Mouse (Mus musculus): ENCODE measurements around the gene Srrm3. TPM values are rescaled to one million over a fixed set of nuclear protein-coding genes. Genes with fewer than 3 reads are reported as not detected.
A peak's percentile ranks its signal among the peaks of the same experiment; 100 is the strongest.

Srrm3 gene
- polyA plus RNA-seq, 1 experiment = 0.16 TPM

DNA sequence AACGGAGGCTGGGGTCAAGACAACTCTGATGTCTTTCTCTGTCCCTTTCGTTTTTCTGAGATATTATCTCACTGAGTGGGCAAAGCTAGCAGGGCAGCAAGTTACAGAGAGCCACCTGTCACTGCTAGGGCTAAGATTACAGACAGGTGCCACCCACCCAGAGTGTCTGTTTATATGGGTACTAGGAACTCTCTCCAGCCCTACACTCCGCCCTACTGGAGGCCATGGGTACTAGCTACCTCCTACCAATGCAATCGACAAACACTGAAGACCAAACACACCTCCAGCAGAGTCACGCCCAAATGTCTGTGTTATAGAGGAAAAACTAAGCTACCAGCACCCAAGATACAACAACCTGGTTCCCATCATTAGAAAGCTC is 111.4 kb downstream of the Srrm3 start:
- no peaks in the 10 kb centered on the region for H3K27me3 ChIP-seq (replicated peaks; ENCODE audit: control insufficient read depth, insufficient read depth, low read length)
- WGBS = 89% methylated on average over 5 of the region's 5 CpGs
- peaks cover 4% of the 10 kb centered on the region; the same call in 1 of the 2 replicates for H3K4me1 ChIP-seq (ENCODE audit: control insufficient read depth, insufficient read depth, low read length)
- DNase-seq = no peak
- H3K36me3 ChIP-seq (ENCODE audit: control insufficient read depth, insufficient read depth, low read length) = no peaks in the 10 kb centered on the region; the same call in 1 of the 2 replicates
- TF ChIP-seq POLR2A (IDR thresholded peaks at IDR 0.05; ENCODE audit: low read depth, low read length) (no peak), CTCF (conservative IDR thresholded peaks at IDR 0.05; ENCODE audit: insufficient read depth, insufficient read length, low read depth, low read length) (no peak)
- no peak overlapping the region for H3K4me3 ChIP-seq (ENCODE audit: insufficient read depth, low read depth, low read length)
- no peak overlapping the region for H3K27ac ChIP-seq (ENCODE audit: insufficient read depth, low read depth, low read length)

DNA sequence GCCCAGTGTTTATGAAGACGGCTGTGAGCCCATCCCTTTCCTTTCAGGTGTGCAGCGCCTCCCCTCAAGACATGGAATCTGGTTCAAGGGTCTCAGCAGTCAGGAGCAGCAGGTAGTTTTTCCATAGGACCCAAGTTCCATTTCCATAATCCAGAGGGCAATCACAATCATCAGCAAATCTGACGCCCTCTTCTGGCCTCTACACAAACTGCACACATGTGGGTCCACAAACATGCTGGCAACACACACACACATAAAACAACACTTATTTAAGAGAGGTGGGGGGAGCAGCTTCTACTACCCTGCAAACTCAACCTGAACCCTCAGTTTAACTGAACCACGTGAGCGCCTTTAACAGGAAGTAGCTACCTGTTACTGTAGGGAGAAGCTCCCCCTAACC is 111.9 kb downstream of the Srrm3 start:
- DNase-seq = no peak
- Histone ChIP-seq H3K36me3 (ENCODE audit: control insufficient read depth, insufficient read depth, low read length) (no peaks in the 10 kb centered on the region; the same call in 1 of the 2 replicates), H3K27me3 (replicated peaks; ENCODE audit: control insufficient read depth, insufficient read depth, low read length) (no peaks in the 10 kb centered on the region), H3K27ac (ENCODE audit: insufficient read depth, low read depth, low read length) (no peak overlapping the region), H3K4me3 (ENCODE audit: insufficient read depth, low read depth, low read length) (no peak overlapping the region), H3K4me1 (ENCODE audit: control insufficient read depth, insufficient read depth, low read length) (0 out of 2 replicates have a peak, but pooled peaks cover 4% of the 10 kb centered on the region)
- 95% methylated on average over 5 of the region's 5 CpGs for WGBS
- TF ChIP-seq POLR2A (IDR thresholded peaks at IDR 0.05; ENCODE audit: low read depth, low read length) = no peak
- TF ChIP-seq CTCF (conservative IDR thresholded peaks at IDR 0.05; ENCODE audit: insufficient read depth, insufficient read length, low read depth, low read length) = no peak

DNA sequence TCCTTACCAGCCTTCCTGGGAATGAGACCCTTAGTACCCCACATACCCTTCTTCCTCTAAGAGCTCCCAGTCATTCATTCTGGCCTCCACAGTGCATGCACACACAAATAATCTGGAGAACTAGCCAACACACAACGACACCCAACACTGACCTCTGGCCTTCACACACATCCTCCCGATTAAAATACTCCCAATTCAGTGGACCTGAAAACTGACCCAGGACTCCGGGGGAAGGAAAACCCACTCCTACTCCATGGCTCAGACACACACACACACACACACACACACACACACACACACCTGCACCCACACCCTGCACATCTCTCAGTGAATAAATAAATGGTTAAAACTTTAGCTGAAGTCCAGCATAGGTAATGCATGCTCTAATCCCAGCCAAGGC is 113.2 kb downstream of the Srrm3 start:
- no peak for TF ChIP-seq CTCF (conservative IDR thresholded peaks at IDR 0.05; ENCODE audit: insufficient read depth, insufficient read length, low read depth, low read length)
- TF ChIP-seq POLR2A (IDR thresholded peaks at IDR 0.05; ENCODE audit: low read depth, low read length) = no peak
- peak; percentile 70 for DNase-seq
- Histone ChIP-seq H3K36me3 (ENCODE audit: control insufficient read depth, insufficient read depth, low read length) (no peaks in the 10 kb centered on the region; the same call in 1 of the 2 replicates), H3K4me1 (ENCODE audit: control insufficient read depth, insufficient read depth, low read length) (0 out of 2 replicates have a peak, but pooled peaks cover 4% of the 10 kb centered on the region), H3K4me3 (ENCODE audit: insufficient read depth, low read depth, low read length) (no peak overlapping the region), H3K27ac (ENCODE audit: insufficient read depth, low read depth, low read length) (no peak overlapping the region), H3K27me3 (replicated peaks; ENCODE audit: control insufficient read depth, insufficient read depth, low read length) (no peaks in the 10 kb centered on the region)
- WGBS = 17% methylated on average over 3 of the region's 3 CpGs

DNA sequence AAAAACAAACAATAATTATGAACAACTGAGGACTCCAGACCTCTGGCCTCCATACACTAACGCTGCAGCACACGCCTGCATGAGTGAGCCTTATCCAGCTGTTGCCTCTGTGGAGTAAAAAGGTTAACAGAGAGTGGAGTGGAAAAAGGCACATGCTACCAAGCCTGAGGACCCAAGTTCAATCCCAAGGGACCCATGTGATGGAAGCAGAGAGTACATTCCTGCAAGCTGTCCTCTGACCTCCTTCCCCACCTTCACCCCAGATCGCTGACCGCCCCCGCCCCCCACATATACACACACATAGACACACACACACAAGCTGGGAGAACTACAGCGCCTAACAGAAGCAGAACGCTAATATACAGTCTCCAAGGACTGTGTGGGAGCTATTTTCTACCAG is 117.2 kb downstream of the Srrm3 start:
- no peaks in the 10 kb centered on the region for H3K27me3 ChIP-seq (replicated peaks; ENCODE audit: control insufficient read depth, insufficient read depth, low read length)
- no peaks in the 10 kb centered on the region; the same call in 1 of the 2 replicates for H3K36me3 ChIP-seq (ENCODE audit: control insufficient read depth, insufficient read depth, low read length)
- peaks cover 7% of the 10 kb centered on the region; the same call in 1 of the 2 replicates for H3K4me1 ChIP-seq (ENCODE audit: control insufficient read depth, insufficient read depth, low read length)
- no peak for DNase-seq
- 92% methylated on average over 7 of the region's 7 CpGs for WGBS
- H3K27ac ChIP-seq (ENCODE audit: insufficient read depth, low read depth, low read length) = no peak overlapping the region
- no peak for TF ChIP-seq POLR2A (IDR thresholded peaks at IDR 0.05; ENCODE audit: low read depth, low read length)
- no peak for TF ChIP-seq CTCF (conservative IDR thresholded peaks at IDR 0.05; ENCODE audit: insufficient read depth, insufficient read length, low read depth, low read length)
- no peak overlapping the region for H3K4me3 ChIP-seq (ENCODE audit: insufficient read depth, low read depth, low read length)

Other genes with a start within 250 kb of the Srrm3 start
- gene Ccl26, start 243.3 kb upstream of the Srrm3 start, polyA plus RNA-seq (2012; rRNA removed) = not detected in 2 replicates
- 1.0 and 1.2 TPM in 2 replicates for gene Ccl24, start 233.8 kb upstream of the Srrm3 start, polyA plus RNA-seq (2012; rRNA removed)
- 50.9 and 56.5 TPM in 2 replicates for gene Rhbdd2, start 174.3 kb upstream of the Srrm3 start, polyA plus RNA-seq (2012; rRNA removed)
- gene Por, start 136.9 kb upstream of the Srrm3 start, polyA plus RNA-seq (2012; rRNA removed) = 361 and 405 TPM in 2 replicates
- 91.3 and 96.7 TPM in 2 replicates for gene Tmem120a, start 62.4 kb upstream of the Srrm3 start, polyA plus RNA-seq (2012; rRNA removed)
- gene Styxl1, start 28.5 kb upstream of the Srrm3 start, polyA plus RNA-seq (2012; rRNA removed) = 0.38 and 0.67 TPM in 2 replicates
- gene Mdh2, start 28.4 kb upstream of the Srrm3 start, polyA plus RNA-seq (2012; rRNA removed) = 1,141 and 1,152 TPM in 2 replicates
- 77.2 and 77.8 TPM in 2 replicates for gene Hspb1, start 81.0 kb downstream of the Srrm3 start, polyA plus RNA-seq (2012; rRNA removed)
- 47.9 and 57.1 TPM in 2 replicates for gene Ywhag, start 127.7 kb downstream of the Srrm3 start, polyA plus RNA-seq (2012; rRNA removed)
- 4.3 and 5.0 TPM in 2 replicates for gene Ssc4d, start 167.6 kb downstream of the Srrm3 start, polyA plus RNA-seq (2012; rRNA removed)
- 0.08 TPM in 1 of 2 replicates, not detected in the other for gene Zp3, start 173.2 kb downstream of the Srrm3 start, polyA plus RNA-seq (2012; rRNA removed)
- 16.3 and 16.7 TPM in 2 replicates for gene Dtx2, start 187.9 kb downstream of the Srrm3 start, polyA plus RNA-seq (2012; rRNA removed)
- 7.7 and 8.1 TPM in 2 replicates for gene Upk3b, start 231.6 kb downstream of the Srrm3 start, polyA plus RNA-seq (2012; rRNA removed)
- 0.52 and 0.96 TPM in 2 replicates for gene Upk3bl, start 247.6 kb downstream of the Srrm3 start, polyA plus RNA-seq (2012; rRNA removed)

Measured in kidney, adult 2 months (tissue).